Mouse (Mus musculus): ENCODE data around the gene Atg7.

DNA sequence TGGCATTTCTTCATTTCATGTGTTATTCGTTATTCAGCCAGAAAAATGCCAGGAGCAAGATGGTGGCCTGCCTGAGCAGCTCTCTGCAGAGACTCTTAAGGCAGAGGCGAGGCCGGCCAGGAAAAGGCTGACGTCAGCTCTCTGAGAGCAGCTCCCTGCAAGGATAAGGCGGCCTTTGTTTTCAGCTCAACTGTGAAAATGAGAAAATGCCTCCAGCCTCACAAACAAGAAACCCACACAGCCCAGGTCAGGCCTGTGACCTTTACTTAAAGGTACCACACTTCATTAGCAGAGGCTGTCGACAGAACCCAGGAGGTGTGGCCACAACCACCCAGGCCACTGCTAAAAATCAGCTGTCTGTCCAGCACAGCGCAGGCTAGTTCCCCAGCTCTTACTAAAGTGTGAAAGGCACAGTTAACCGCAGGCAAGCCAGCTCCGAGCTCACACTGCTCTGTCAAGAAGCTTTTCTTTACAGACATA, 240.4 kb downstream of the Atg7 start:
- no peak for TF ChIP-seq CTCF (IDR thresholded peaks at IDR 0.05; ENCODE audit: control insufficient read depth, insufficient read depth, insufficient read length)
- no peak for TF ChIP-seq MAX (IDR thresholded peaks at IDR 0.05)
- no peak for TF ChIP-seq CEBPB (IDR thresholded peaks at IDR 0.05; ENCODE audit: low read depth)
- TF ChIP-seq USF1 (IDR thresholded peaks at IDR 0.05; ENCODE audit: low read depth), result no peak
- TF ChIP-seq MYOG (IDR thresholded peaks at IDR 0.05; ENCODE audit: control insufficient read depth, extremely low read depth, insufficient read length), result no peak
- no peak for TF ChIP-seq MYOD1 (IDR thresholded peaks at IDR 0.05; ENCODE audit: control insufficient read depth, insufficient read length, low read depth)

Measured in C2C12 (cell line).